Mouse (Mus musculus) embryonic fibroblast, embryonic 13.5 days (primary cell): Measurements from ENCODE around the gene Epb41l1.

Experiments used
- CTCF ChIP-seq: IDR thresholded peaks from 2 replicates; pipeline ENCODE4 v1.5.1; 2011; ENCODE audit warnings: mild to moderate bottlenecking, control low read depth, low read length, moderate library complexity, borderline replicate concordance; ENCODE audit not compliant: insufficient read depth
- POLR2A ChIP-seq: IDR thresholded peaks from 2 replicates; pipeline ENCODE4 v1.6.1; 2011; ENCODE audit warnings: low read depth, mild to moderate bottlenecking, control low read depth, low read length, moderate library complexity

DNA sequence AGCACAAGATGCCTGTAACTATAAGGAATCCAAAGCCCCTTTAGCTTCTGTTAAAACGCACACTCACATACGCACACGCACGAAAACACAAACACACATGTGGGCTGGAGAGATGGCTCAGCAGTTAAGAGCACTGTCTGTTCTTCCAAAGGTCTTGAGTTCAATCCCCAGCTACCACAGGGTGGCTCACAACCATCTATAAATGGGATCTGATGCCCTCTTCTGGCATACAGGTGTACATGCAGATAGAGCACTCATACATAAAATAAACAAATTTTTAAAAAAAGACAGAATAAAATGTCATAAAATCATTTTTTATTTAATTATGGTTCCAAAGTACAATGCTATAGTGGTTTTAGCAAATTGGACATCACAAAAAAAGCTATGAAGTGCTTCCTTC lies 26.4 kb upstream of the Epb41l1 start:
- TF ChIP-seq POLR2A (no peak), CTCF (no peak)
